ENCODE assay signal across 8 mouse cellular contexts in genomic region chr12:14315780-14316179, GRCm38 (mm10).
A peak's percentile ranks its signal among the peaks of the same experiment; 100 is the strongest.
DNase-seq lines count a peak whose midpoint lies in the region; ATAC-seq and TF ChIP-seq lines count a peak whose summit lies in the region.

No protein-coding gene starts in this region.

- no peak for ATAC-seq in kidney, embryonic 15.5 days (replicated peaks; ENCODE audit: low FRiP score)
- ATAC-seq in stomach, postnatal 0 days (ENCODE audit: low FRiP score, low TSS enrichment): peak; percentile 53; the same call in 1 of the 2 replicates
- ATAC-seq in forebrain, embryonic 11.5 days (replicated peaks; ENCODE audit: low FRiP score): no peak

- no peaks in the 10 kb centered on the region for H3K9me3 ChIP-seq in kidney, embryonic 15.5 days (replicated peaks)
- H3K9me3 ChIP-seq in stomach, postnatal 0 days (ENCODE audit: control insufficient read depth, low read length): no peaks in the 10 kb centered on the region
- H3K9me3 ChIP-seq in forebrain, embryonic 11.5 days (ENCODE audit: control insufficient read depth, low read length): no peaks in the 10 kb centered on the region

- 54% methylated on average over 5 of the region's 5 CpGs for WGBS in kidney, embryonic 15.5 days
- WGBS in stomach, postnatal 0 days: 21% methylated on average over 5 of the region's 5 CpGs
- WGBS in forebrain, embryonic 11.5 days: 79% methylated on average over 5 of the region's 5 CpGs

- H3K36me3 ChIP-seq in kidney, embryonic 15.5 days: no peaks in the 10 kb centered on the region
- H3K36me3 ChIP-seq in stomach, postnatal 0 days (ENCODE audit: control insufficient read depth, insufficient read depth, low read length): no peaks in the 10 kb centered on the region
- no peaks in the 10 kb centered on the region for H3K36me3 ChIP-seq in forebrain, embryonic 11.5 days (ENCODE audit: control insufficient read depth, insufficient read depth, low read length)

- H3K27ac ChIP-seq in kidney, embryonic 15.5 days: no peak overlapping the region
- H3K27ac ChIP-seq in stomach, postnatal 0 days (replicated peaks): no peak overlapping the region
- H3K27ac ChIP-seq in forebrain, embryonic 11.5 days (ENCODE audit: low read depth, low read length): no peak overlapping the region

- peak; percentile 5 to 8 for DNase-seq in kidney, adult 8-10 months
- DNase-seq in adrenal gland, postnatal 10 days: peak; percentile 65
- DNase-seq in cerebellum, postnatal 36 days: peak; percentile 50 to 64
- DNase-seq in left cerebral cortex, adult 11 months (ENCODE audit: low spot score): peak; percentile 48
- DNase-seq in stomach, postnatal 0 days (ENCODE audit: low spot score): no peak
- no peak for DNase-seq in forebrain, embryonic 11.5 days (ENCODE audit: low spot score)
- no peak for DNase-seq in spleen, adult 18-20 months

- no peak overlapping the region for H3K4me3 ChIP-seq in kidney, embryonic 15.5 days (replicated peaks)
- H3K4me3 ChIP-seq in stomach, postnatal 0 days (ENCODE audit: low read depth, low read length): no peak overlapping the region
- no peak overlapping the region for H3K4me3 ChIP-seq in forebrain, embryonic 11.5 days (ENCODE audit: low read depth, low read length)

- TF ChIP-seq CTCF in stomach, postnatal 0 days (IDR thresholded peaks at IDR 0.05; ENCODE audit: low read depth): peak; percentile 75

- no peak for TF ChIP-seq EP300 in stomach, postnatal 0 days (optimal IDR thresholded peaks at IDR 0.05)

- no peaks in the 10 kb centered on the region for H3K4me1 ChIP-seq in kidney, embryonic 15.5 days
- no peaks in the 10 kb centered on the region for H3K4me1 ChIP-seq in stomach, postnatal 0 days (replicated peaks; ENCODE audit: control insufficient read depth, insufficient read depth)
- no peaks in the 10 kb centered on the region for H3K4me1 ChIP-seq in forebrain, embryonic 11.5 days (replicated peaks; ENCODE audit: control insufficient read depth, insufficient read depth, low read length)

- H3K4me2 ChIP-seq in kidney, embryonic 15.5 days: no peak overlapping the region
- H3K4me2 ChIP-seq in stomach, postnatal 0 days (replicated peaks; ENCODE audit: low read depth): no peak overlapping the region
- no peak overlapping the region for H3K4me2 ChIP-seq in forebrain, embryonic 11.5 days (ENCODE audit: low read depth, low read length, severe bottlenecking)

- H3K27me3 ChIP-seq in kidney, embryonic 15.5 days: no peaks in the 10 kb centered on the region
- H3K27me3 ChIP-seq in stomach, postnatal 0 days (ENCODE audit: control insufficient read depth, insufficient read depth, low read length): no peaks in the 10 kb centered on the region
- H3K27me3 ChIP-seq in forebrain, embryonic 11.5 days (ENCODE audit: control insufficient read depth, insufficient read depth, low read length): no peaks in the 10 kb centered on the region

- H3K9ac ChIP-seq in kidney, embryonic 15.5 days: no peak overlapping the region
- no peak overlapping the region for H3K9ac ChIP-seq in stomach, postnatal 0 days (ENCODE audit: low read length)
- H3K9ac ChIP-seq in forebrain, embryonic 11.5 days (ENCODE audit: low read length): no peak overlapping the region

Comparison
In these comparisons a context has a peak if more than half of its experiments do, and no peak if none do; other contexts are left out.
1. DNase-seq: peak in kidney, adult 8-10 months (2 of 2), adrenal gland, postnatal 10 days (single experiment), cerebellum, postnatal 36 days (2 of 2) and left cerebral cortex, adult 11 months (single experiment); none in stomach, postnatal 0 days (single experiment), forebrain, embryonic 11.5 days (single experiment) and spleen, adult 18-20 months (0 of 2).